Mouse (Mus musculus) E14TG2a.4 (cell line): ENCODE data around the gene Cd276.
A peak's percentile ranks its signal among the peaks of the same experiment; 100 is the strongest.

Source experiments
- H3K27me3 ChIP-seq: 2 replicates; pipeline ENCODE4 v1.6.1; 2014; ENCODE audit warnings: low read length, control low read depth; ENCODE audit not compliant: insufficient read depth
- H3K36me3 ChIP-seq: 2 replicates; pipeline ENCODE4 v1.6.1; 2014; ENCODE audit warnings: low read length, control low read depth; ENCODE audit not compliant: insufficient read depth
- H3K4me1 ChIP-seq: replicated peaks from 2 replicates; pipeline ENCODE4 v1.6.1; 2014; ENCODE audit warnings: low read depth, low read length, control low read depth
- H3K4me3 ChIP-seq: replicated peaks from 2 replicates; pipeline ENCODE4 v1.5.1; 2014; ENCODE audit warnings: mild to moderate bottlenecking, low read length
- H3K9me3 ChIP-seq: 2 replicates; pipeline ENCODE4 v1.6.1; 2014; ENCODE audit warnings: low read length, control low read depth
- CTCF ChIP-seq: conservative IDR thresholded peaks from 2 replicates; pipeline ENCODE4 v1.5.1; 2014; ENCODE audit warnings: low read length
- NANOG ChIP-seq: IDR thresholded peaks from 2 replicates; pipeline ENCODE4 v1.6.1; 2014; ENCODE audit warnings: borderline replicate concordance, low read length, mixed read lengths
- POU5F1 ChIP-seq: IDR thresholded peaks from 2 replicates; pipeline ENCODE4 v1.6.1; 2014; ENCODE audit warnings: low read length, borderline replicate concordance

The Cd276 gene

GRCm38 (mm10) chr9:58541895-58542338 lies 13.3 kb downstream of the Cd276 start:
- H3K36me3 ChIP-seq, result peaks cover 54% of the 10 kb centered on the region
- H3K27me3 ChIP-seq, result no peaks in the 10 kb centered on the region
- H3K4me1 ChIP-seq, result peaks cover 63% of the 10 kb centered on the region
- no peak overlapping the region for H3K4me3 ChIP-seq
- H3K9me3 ChIP-seq, result no peaks in the 10 kb centered on the region
- TF ChIP-seq NANOG (no peak), CTCF (no peak), POU5F1 (no peak)

- TF ChIP-seq NANOG (no peak), CTCF (peak; percentile 80)
Observed at GRCm38 (mm10) chr9:58539886-58540285, 15.4 kb downstream of the Cd276 start.

GRCm38 (mm10) chr9:58537774-58538173 lies 17.5 kb downstream of the Cd276 start:
- peaks cover 79% of the 10 kb centered on the region for H3K36me3 ChIP-seq
- H3K4me3 ChIP-seq, result no peak overlapping the region
- TF ChIP-seq POU5F1, result no peak
- H3K9me3 ChIP-seq, result no peaks in the 10 kb centered on the region
- H3K27me3 ChIP-seq, result no peaks in the 10 kb centered on the region
- peaks cover 38% of the 10 kb centered on the region for H3K4me1 ChIP-seq

More at GRCm38 (mm10) chr9:58539886-58540285, 15.4 kb downstream of the Cd276 start:
- Histone ChIP-seq H3K9me3 (no peaks in the 10 kb centered on the region), H3K27me3 (no peaks in the 10 kb centered on the region), H3K4me1 (peaks cover 58% of the 10 kb centered on the region), H3K36me3 (peaks cover 72% of the 10 kb centered on the region), H3K4me3 (no peak overlapping the region)

- H3K4me3 ChIP-seq, result no peak overlapping the region
- peaks cover 20% of the 10 kb centered on the region for H3K4me1 ChIP-seq
Observed at GRCm38 (mm10) chr9:58535447-58536134, 19.6 kb downstream of the Cd276 start.

GRCm38 (mm10) chr9:58534766-58535165 lies 20.5 kb downstream of the Cd276 start:
- H3K4me3 ChIP-seq, result no peak overlapping the region
- no peaks in the 10 kb centered on the region for H3K27me3 ChIP-seq
- no peaks in the 10 kb centered on the region for H3K9me3 ChIP-seq
- TF ChIP-seq POU5F1 (no peak), CTCF (peak; percentile 61), NANOG (no peak)
- peaks cover 18% of the 10 kb centered on the region for H3K4me1 ChIP-seq
- H3K36me3 ChIP-seq, result peaks cover 91% of the 10 kb centered on the region

More at GRCm38 (mm10) chr9:58535447-58536134, 19.6 kb downstream of the Cd276 start:
- no peak for TF ChIP-seq NANOG
- TF ChIP-seq CTCF, result peak; percentile 38
- TF ChIP-seq POU5F1, result no peak
- Histone ChIP-seq H3K27me3 (no peaks in the 10 kb centered on the region), H3K9me3 (no peaks in the 10 kb centered on the region), H3K36me3 (peaks cover 91% of the 10 kb centered on the region)

GRCm38 (mm10) chr9:58533322-58533721 lies 21.9 kb downstream of the Cd276 start:
- H3K9me3 ChIP-seq, result no peaks in the 10 kb centered on the region
- no peak for TF ChIP-seq NANOG
- TF ChIP-seq CTCF, result no peak
- no peak for TF ChIP-seq POU5F1
- no peaks in the 10 kb centered on the region for H3K27me3 ChIP-seq
- H3K4me3 ChIP-seq, result no peak overlapping the region
- H3K36me3 ChIP-seq, result peaks cover 95% of the 10 kb centered on the region
- peaks cover 18% of the 10 kb centered on the region for H3K4me1 ChIP-seq

- Histone ChIP-seq H3K4me1 (peaks cover 18% of the 10 kb centered on the region), H3K4me3 (no peak overlapping the region), H3K27me3 (no peaks in the 10 kb centered on the region), H3K9me3 (no peaks in the 10 kb centered on the region), H3K36me3 (peaks cover 95% of the 10 kb centered on the region)
- TF ChIP-seq POU5F1, result no peak
Observed at GRCm38 (mm10) chr9:58532236-58532635, 23.0 kb downstream of the Cd276 start.

GRCm38 (mm10) chr9:58530407-58530806 lies 24.8 kb downstream of the Cd276 start:
- no peaks in the 10 kb centered on the region for H3K27me3 ChIP-seq
- H3K36me3 ChIP-seq, result peaks cover 96% of the 10 kb centered on the region
- no peaks in the 10 kb centered on the region for H3K9me3 ChIP-seq
- peaks cover 20% of the 10 kb centered on the region for H3K4me1 ChIP-seq
- H3K4me3 ChIP-seq, result no peak overlapping the region
- TF ChIP-seq POU5F1 (no peak), CTCF (no peak), NANOG (no peak)

- H3K27me3 ChIP-seq, result no peaks in the 10 kb centered on the region
- TF ChIP-seq CTCF (no peak), NANOG (no peak), POU5F1 (no peak)
- H3K4me1 ChIP-seq, result peaks cover 16% of the 10 kb centered on the region
- H3K4me3 ChIP-seq, result no peak overlapping the region
- H3K36me3 ChIP-seq, result peaks cover 87% of the 10 kb centered on the region
- H3K9me3 ChIP-seq, result no peaks in the 10 kb centered on the region
Observed at GRCm38 (mm10) chr9:58527841-58528240, 27.4 kb downstream of the Cd276 start.
